Mouse (Mus musculus) lung, postnatal 0 days (tissue): ENCODE measurements at regions not wholly inside any gene's neighbourhood (a gene's known extent, or its start where the extent isn't known, plus 50 kb on each side); places are given as distances from the start of the nearest gene placed in this dataset.

Experiments used
- ATAC-seq: fragments of 200-750 bp; cut with Nextera tagmentation; 2 replicates; pipeline ENCODE4 v1.8.0; 2017; ENCODE audit warnings: moderate library complexity
- DNase-seq: peaks from one replicate; pipeline ENCODE4 v3.0.0-alpha.2; 2016; ENCODE audit warnings: low spot score
- H3K27ac ChIP-seq: fragments of 300-500 bp; sonication (generic); 2 replicates; pipeline ENCODE4 v1.5.1; 2014; ENCODE audit warnings: antibody characterized with exemption, mild to moderate bottlenecking, low read length, mixed read lengths
- H3K27me3 ChIP-seq: fragments of 300-500 bp; sonication (generic); replicated peaks from 2 replicates; pipeline ENCODE4 v1.6.1; 2014; ENCODE audit warnings: low read length, mixed read lengths; ENCODE audit not compliant: insufficient read depth
- H3K36me3 ChIP-seq: fragments of 300-500 bp; sonication (generic); 2 replicates; pipeline ENCODE4 v1.6.1; 2014; ENCODE audit warnings: low read length, mixed read lengths; ENCODE audit not compliant: insufficient read depth
- H3K4me1 ChIP-seq: fragments of 300-500 bp; sonication (generic); 2 replicates; pipeline ENCODE4 v1.6.1; 2014; ENCODE audit warnings: antibody characterized with exemption, low read depth, low read length, mixed read lengths; ENCODE audit not compliant: insufficient read depth
- H3K4me2 ChIP-seq: fragments of 300-500 bp; sonication (generic); replicated peaks from 2 replicates; pipeline ENCODE4 v1.6.1; 2014; ENCODE audit warnings: low read depth, mild to moderate bottlenecking, low read length, moderate library complexity, mixed read lengths
- H3K4me3 ChIP-seq: fragments of 300-500 bp; sonication (generic); 2 replicates; pipeline ENCODE4 v1.5.1; 2014; ENCODE audit warnings: low read depth, low read length
- H3K9ac ChIP-seq: fragments of 300-500 bp; sonication (generic); replicated peaks from 2 replicates; pipeline ENCODE4 v1.6.1; 2014; ENCODE audit warnings: low read depth, mild to moderate bottlenecking
- H3K9me3 ChIP-seq: fragments of 300-500 bp; sonication (generic); 2 replicates; pipeline ENCODE4 v1.6.1; 2016; ENCODE audit warnings: low read length, mixed read lengths
- CTCF ChIP-seq: IDR thresholded peaks from 2 replicates; pipeline ENCODE4 v1.5.1; 2016; ENCODE audit warnings: antibody characterized with exemption, mild to moderate bottlenecking
- EP300 ChIP-seq: IDR thresholded peaks from 2 replicates; pipeline ENCODE4 v1.6.1; 2016; ENCODE audit warnings: antibody characterized with exemption, mild to moderate bottlenecking, control low read depth
- WGBS: fragments of 180-500 bp; shearing (Covaris S2); extraction: QIAGEN DNeasy Blood & Tissue Kit; methylation state at CpG from one replicate; pipeline ENCODE4 v1.1.7; 2014; 5-methylcytosine and 5-hydroxymethylcytosine counted together

DNA sequence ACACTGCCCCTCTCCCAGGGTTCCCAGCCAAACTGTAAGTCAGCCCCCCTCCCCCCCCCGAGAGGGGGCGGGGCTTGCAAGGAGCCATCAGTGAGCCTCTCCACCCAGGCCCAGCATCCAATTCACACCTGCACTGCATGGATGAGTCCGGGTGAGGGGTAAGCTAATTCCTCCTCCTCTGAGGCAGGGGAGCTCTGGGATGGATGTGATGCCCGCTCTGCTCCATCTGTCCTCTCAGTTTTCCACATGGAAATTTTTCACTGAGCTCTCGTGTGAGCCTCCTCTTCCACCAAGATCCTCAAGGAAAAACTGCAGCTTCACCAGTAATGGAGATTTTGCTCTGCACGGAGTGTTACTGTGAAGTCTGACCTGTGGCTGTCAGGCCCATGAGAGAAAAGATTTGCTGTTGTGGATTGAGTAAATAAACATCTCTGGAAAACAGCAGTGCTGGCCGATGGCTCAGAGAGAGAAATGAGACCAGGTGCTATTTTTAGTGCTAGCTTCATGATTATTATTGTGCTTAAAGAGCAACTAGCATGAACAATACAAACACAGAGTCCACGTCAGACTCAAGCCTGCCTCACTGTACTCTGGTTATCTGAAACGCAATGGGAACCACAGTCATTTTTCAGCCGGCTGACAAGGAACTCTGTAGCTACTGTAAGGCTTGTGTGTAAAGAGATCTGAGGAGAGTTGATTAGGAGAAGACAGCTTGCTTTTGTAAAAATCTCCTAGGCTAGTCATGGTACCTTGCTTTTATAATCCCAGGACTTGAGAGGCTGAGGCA lies 71.4 kb upstream of the Gm8994 start:
- TF ChIP-seq EP300 (no peak), CTCF (no peak)
- no peaks in the 10 kb centered on the region for H3K9me3 ChIP-seq
- no peaks in the 10 kb centered on the region for H3K27me3 ChIP-seq
- no peak overlapping the region for H3K4me3 ChIP-seq
- DNase-seq (no peak), ATAC-seq (no peak)
- H3K9ac ChIP-seq, result no peak overlapping the region
- no peak overlapping the region for H3K4me2 ChIP-seq
- no peaks in the 10 kb centered on the region for H3K4me1 ChIP-seq
- 19% methylated on average over 10 of the region's 10 CpGs for WGBS
- H3K36me3 ChIP-seq, result no peaks in the 10 kb centered on the region
- no peak overlapping the region for H3K27ac ChIP-seq

DNA sequence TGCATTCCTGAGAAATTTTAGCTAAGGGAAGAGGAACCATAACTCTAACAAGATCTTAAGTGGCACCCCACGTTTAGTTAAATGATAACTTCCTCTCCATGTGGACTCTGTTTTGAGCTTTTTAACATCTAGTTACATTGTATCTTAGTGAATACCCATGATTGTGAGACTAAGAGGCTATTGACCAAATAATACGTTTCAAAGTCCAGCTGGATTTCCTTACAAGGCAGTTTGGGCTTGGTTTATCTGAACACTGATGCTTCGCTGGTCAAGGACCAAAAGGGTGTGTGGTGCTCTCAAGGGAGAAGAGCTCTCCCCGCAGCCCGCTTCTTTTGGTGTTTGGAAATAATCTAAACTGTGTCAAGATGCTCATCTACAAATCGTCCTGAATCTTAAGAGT lies 51.6 kb upstream of the Gm8994 start:
- ATAC-seq, result no peak
- no peaks in the 10 kb centered on the region for H3K4me1 ChIP-seq
- H3K27ac ChIP-seq, result no peak overlapping the region
- DNase-seq, result no peak
- no peak overlapping the region for H3K4me3 ChIP-seq
- H3K9ac ChIP-seq, result no peak overlapping the region
- H3K4me2 ChIP-seq, result no peak overlapping the region
- 62% methylated on average over 6 of the region's 6 CpGs for WGBS
- TF ChIP-seq EP300 (no peak), CTCF (no peak)
- H3K27me3 ChIP-seq, result no peaks in the 10 kb centered on the region
- H3K36me3 ChIP-seq, result no peaks in the 10 kb centered on the region
- H3K9me3 ChIP-seq, result no peaks in the 10 kb centered on the region

DNA sequence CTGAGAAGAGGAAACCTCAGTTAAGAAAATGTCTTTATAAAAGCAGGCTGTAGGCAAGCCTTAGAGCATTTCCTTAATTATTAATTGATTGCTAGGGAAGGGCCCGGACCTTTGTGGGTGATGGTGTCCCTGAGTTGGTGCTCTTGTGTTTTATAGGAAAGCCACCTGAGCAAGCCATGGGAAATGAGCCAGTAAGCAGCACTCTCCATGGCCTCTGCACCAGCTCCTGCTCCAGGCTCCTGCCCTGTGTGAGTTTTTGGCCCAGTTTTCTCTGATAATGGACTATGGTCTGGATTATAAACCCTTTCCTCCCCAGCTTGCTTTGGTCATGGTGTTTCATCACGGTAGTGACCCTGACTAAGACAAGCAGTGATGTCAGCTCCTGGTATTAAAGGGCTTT lies 50.6 kb upstream of the Gm8994 start:
- H3K9me3 ChIP-seq, result no peaks in the 10 kb centered on the region
- DNase-seq (no peak), ATAC-seq (no peak)
- WGBS, result 77% methylated on average over 2 of the region's 2 CpGs
- H3K4me3 ChIP-seq, result no peak overlapping the region
- H3K4me1 ChIP-seq, result no peaks in the 10 kb centered on the region
- H3K9ac ChIP-seq, result no peak overlapping the region
- no peak overlapping the region for H3K4me2 ChIP-seq
- no peaks in the 10 kb centered on the region for H3K36me3 ChIP-seq
- H3K27me3 ChIP-seq, result no peaks in the 10 kb centered on the region
- no peak overlapping the region for H3K27ac ChIP-seq
- TF ChIP-seq EP300 (no peak), CTCF (no peak)
